Mouse (Mus musculus): ENCODE data around the gene Add2.

Gene Add2

GRCm38 (mm10) chr6:86086851-86087571 is 58.5 kb downstream of the Add2 start:
- DNase-seq, result peak; percentile 71

GRCm38 (mm10) chr6:86087813-86088212 is 59.3 kb downstream of the Add2 start:
- no peak for DNase-seq

- DNase-seq, result no peak
These were observed 65.8 kb downstream of the Add2 start for GRCm38 (mm10) chr6:86094202-86094838.

GRCm38 (mm10) chr6:86095518-86095917 is 67.0 kb downstream of the Add2 start:
- DNase-seq, result no peak

GRCm38 (mm10) chr6:86096733-86097132 is 68.3 kb downstream of the Add2 start:
- DNase-seq, result no peak

GRCm38 (mm10) chr6:86097155-86097554 is 68.7 kb downstream of the Add2 start:
- DNase-seq, result no peak

GRCm38 (mm10) chr6:86099003-86099402 is 70.5 kb downstream of the Add2 start:
- no peak for DNase-seq

GRCm38 (mm10) chr6:86101451-86101850 is 73.0 kb downstream of the Add2 start:
- no peak for DNase-seq

- DNase-seq, result no peak
These were observed 74.4 kb downstream of the Add2 start for GRCm38 (mm10) chr6:86102874-86103273.

- DNase-seq, result no peak
These were observed 75.1 kb downstream of the Add2 start for GRCm38 (mm10) chr6:86103614-86104013.

- no peak for DNase-seq
These were observed 76.2 kb downstream of the Add2 start for GRCm38 (mm10) chr6:86104719-86105118.

- no peak for DNase-seq
These were observed 77.6 kb downstream of the Add2 start for GRCm38 (mm10) chr6:86106045-86106444.

GRCm38 (mm10) chr6:86107101-86107500 is 78.6 kb downstream of the Add2 start:
- no peak for DNase-seq

- no peak for DNase-seq
These were observed 87.4 kb downstream of the Add2 start for GRCm38 (mm10) chr6:86115843-86116242.

GRCm38 (mm10) chr6:86123057-86123456 is 94.6 kb downstream of the Add2 start:
- no peak for DNase-seq

GRCm38 (mm10) chr6:86125761-86126160 is 97.3 kb downstream of the Add2 start:
- DNase-seq, result no peak

GRCm38 (mm10) chr6:86126953-86127581 is 98.6 kb downstream of the Add2 start:
- DNase-seq, result peak; percentile 74

GRCm38 (mm10) chr6:86128504-86128903 is 100.0 kb downstream of the Add2 start:
- peak; percentile 45 for DNase-seq

- no peak for DNase-seq
These were observed 101.5 kb downstream of the Add2 start for GRCm38 (mm10) chr6:86129872-86130498.

- DNase-seq, result no peak
These were observed 105.4 kb downstream of the Add2 start for GRCm38 (mm10) chr6:86133882-86134281.

GRCm38 (mm10) chr6:86136206-86136605 is 107.7 kb downstream of the Add2 start:
- no peak for DNase-seq

GRCm38 (mm10) chr6:86141284-86141683 is 112.8 kb downstream of the Add2 start:
- DNase-seq, result no peak

- peak; percentile 87 for DNase-seq
These were observed 113.3 kb downstream of the Add2 start for GRCm38 (mm10) chr6:86141820-86142219.

GRCm38 (mm10) chr6:86144986-86145385 is 116.5 kb downstream of the Add2 start:
- DNase-seq, result no peak
